Mouse (Mus musculus) bone marrow macrophage, adult 2 months (primary cell): Measurements from ENCODE around the gene Wfdc21.

Experiments used
- CTCF ChIP-seq: IDR thresholded peaks from 2 replicates; pipeline ENCODE4 v1.5.1; 2012; ENCODE audit warnings: low read depth, mild to moderate bottlenecking, low read length, moderate library complexity
- POLR2A ChIP-seq: IDR thresholded peaks from 2 replicates; pipeline ENCODE4 v1.6.1; 2012; ENCODE audit warnings: mild to moderate bottlenecking, low read depth, low read length, borderline replicate concordance

DNA sequence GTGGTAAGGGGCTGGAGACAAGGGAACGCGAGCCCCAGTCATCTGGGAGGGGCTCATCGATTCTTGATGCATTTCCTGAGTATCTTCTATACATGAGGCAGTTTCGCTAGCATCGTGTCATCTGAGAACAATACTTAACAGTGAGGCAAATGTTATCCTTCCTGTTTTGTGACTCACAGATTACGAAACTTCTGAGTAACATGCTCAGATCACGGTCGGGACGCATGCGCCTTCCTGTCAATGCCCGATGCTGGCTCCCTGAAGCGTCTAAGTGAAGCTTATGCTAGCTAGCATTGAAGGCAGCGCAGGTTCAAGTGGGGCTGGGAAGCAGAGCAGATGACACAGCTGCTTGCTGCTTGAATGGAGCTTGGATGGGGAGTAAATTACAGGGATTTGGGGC lies 42.5 kb downstream of the Wfdc21 start:
- TF ChIP-seq CTCF (no peak), POLR2A (no peak)
